Mouse (Mus musculus) mature B cell (primary cell): ENCODE data around the gene Nup62cl.

ENCODE experiments used
- in situ Hi-C: fragments of 300-500 bp; cut with MboI; formaldehyde crosslinking; loops from 2 replicates; pipeline ENCODE4 v1.14.3; 2019

The Nup62cl gene

DNA sequence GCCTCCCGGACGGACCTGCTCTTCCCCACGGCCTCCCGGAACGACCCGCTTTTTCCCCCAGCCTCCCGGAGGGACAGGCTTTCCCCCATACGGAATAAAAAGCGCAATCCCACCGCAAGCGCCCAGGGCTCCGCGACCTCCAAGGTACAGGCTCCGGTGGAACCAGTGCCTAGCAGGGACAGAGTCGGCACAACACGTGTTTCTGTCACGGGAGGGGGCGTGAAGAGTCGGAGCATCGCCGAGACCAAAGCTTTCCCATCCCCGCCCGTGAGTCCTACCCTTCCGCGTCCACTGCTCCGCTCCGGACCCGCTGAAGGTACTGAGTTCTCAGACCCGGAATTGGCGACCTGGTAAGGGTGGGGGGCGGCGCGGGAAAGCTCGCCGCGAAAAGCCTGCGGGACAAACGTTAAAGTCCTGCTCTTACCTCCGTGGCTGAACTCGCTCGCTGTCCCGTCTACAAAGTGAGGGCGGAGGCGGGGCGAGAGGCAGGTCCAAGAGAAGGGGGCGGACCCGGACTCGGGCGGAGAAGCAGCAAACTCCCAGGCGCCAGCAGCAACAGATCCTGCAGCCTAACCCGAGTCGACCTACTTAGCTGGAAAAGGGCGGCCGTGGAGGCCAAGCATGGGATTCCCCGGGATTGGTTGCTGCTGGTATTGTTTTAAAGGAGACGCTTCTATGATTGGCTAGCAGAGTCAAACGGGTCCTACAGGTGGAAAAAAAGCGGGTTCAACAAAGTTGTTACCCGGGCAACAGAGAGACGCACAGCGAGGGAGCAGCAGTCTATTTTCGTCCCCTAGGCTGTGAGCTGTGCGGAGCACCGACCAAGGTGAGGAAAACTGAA, at the start of gene Nup62cl, which contains the start of gene Pih1h3b:
TSS of gene Nup62cl (minus strand) at position 578 of the 841 bp plus-strand sequence.
TSS of gene Pih1h3b (plus strand) at position 745 of the 841 bp plus-strand sequence.
- in situ Hi-C loops = no loop called here

DNA sequence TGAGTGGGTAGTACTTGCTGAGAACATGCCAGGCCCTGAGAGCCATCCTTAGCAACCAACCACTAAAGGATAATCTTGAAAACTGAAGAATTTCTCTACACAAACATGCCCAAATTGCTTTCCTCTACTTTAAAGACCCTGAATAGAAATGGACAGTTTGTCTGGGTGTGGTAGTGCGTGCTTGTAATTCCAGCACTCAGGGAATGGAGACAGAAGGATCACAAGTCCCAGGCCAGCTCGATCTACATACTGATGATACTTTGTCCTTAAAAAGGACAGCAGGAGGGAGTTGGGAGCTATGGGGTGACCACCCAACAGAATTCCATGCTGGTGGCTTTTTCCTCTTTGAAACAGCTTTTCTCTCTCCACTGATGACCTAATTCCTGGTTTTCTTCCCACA, 31.6 kb upstream of the Nup62cl start:
- in situ Hi-C loops = no loop called here

DNA sequence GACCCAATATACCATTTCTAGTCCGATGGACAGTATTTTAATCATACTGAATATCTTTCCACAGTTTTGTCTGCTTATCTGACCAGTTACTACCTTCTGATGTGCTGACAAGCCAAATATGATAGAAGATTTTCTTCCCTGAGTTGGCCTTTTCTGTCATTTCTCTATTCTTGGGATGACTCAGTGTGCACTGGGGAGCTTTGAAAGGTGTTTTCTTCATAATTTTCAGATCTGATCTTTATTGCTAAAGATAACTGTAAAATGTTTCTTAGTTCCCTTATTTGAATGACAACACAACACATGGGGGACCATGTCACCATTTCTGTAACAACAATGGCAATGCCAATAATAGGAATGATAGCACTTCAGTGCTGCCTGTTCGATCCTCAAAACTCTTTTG, 20.0 kb upstream of the Nup62cl start:
- in situ Hi-C loops = no loop called here

DNA sequence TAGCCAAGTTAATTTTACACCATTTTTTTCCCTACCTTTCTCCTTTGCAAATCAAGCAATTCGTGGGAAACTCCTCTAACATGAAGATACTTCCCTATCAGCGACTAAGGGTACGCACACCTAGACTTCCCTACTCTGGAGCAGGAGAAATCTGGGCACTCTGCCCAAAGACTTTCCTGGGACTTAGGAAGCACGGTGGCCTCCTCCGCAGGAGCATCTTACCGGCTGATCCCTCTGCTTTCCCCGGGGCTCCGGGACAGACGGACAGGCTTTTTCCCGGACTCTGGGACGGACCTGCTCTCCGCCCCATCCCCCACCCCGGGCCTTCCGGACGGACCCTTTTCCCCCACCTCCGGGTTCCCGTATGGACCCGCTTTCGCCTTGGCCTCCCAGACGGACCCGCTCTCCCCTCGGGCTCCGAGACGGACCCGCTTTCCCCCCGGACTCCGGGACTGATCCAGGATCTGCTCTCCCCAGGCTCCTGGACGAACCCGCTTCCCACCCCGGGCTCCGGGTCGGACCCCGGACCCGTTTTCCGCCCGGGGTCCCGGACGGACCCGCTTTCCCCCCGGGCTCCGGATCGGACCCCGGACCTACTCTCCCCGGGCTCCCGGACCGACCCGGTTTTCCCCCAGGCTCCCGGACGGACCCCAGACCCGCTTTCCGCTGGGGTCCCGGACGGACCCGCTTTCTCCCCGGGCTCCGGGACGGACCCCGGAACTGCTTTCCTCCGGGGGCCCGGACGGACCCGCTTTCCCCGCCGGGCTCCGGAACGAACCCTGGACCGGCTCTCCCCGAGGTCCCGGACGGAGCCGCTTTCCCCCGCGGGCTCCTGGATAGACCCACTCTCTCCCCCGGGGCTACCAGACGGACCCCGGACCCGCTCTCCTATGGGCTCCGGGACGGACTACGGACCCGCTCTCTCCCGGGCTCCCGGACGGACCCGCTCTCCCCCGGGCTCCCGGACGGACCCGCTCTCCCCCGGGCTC, 1.3 kb downstream of the Nup62cl start:
- in situ Hi-C loops = no loop called here

DNA sequence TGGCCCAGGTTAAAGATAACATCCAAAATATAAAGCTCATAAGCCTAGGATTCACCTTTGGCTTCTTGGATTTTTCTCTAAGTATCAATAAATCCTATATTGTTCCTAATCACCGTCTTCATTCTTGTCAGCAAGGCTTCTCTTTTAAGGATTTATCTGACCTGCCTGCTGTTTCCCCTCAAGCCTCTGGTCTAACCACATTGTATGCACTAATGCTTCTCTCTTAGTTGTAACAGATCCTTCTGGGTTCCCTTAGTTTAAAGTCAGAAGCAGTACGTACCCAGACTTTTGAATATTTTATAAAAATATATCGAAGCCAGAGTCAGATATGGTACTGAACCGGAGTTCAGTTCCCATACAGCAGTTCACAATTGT, 63.8 kb downstream of the Nup62cl start:
- in situ Hi-C loops = loop anchor here (25.0 kb wide), 1 partner anchor 464 kb away; the partner anchor contains the start of gene Prps1

DNA sequence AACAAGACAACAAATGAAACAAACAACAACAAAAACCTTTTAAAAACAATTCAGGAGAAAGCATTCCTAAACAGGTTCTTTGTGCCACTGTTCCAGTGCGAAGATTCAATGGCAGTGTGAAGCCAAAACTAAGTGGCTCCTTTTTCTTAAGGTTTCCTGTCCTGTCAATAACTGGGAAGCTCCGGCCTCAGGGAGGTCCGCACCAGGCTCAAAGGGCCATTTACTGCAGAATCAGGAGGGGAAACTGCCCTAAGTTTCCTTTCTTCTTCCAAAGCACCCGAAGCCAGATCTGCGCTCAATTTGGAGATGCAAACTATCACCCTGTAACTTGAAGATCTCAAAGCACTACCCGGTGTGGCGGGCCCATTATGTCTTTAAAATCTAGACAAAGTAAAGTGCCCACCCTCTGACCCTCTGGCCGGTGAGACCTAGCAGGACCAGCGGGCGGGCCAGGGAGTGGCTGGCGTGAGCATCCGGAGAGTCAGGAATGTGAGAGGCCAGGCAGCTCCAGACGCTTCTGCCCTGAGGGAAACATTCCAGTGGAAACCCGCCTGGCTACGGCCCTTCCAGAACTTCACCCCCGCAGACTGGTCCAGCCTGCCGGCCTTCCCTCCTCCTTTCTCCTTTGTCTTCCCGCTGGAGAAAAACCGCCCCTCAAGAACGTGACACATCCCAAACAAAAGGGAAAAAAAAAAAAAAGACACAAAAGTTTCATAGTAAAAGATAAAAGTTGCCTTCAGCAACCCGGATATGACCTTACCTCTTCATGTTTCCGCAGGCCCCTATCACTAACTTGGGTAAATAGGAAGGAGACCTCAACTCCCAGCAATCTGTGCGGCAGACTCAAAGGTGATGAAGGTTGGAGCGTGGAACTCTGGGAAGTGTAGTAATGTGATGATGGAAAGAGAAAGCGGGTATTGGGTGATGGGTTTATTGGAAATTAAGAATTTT, 64.5 kb downstream of the Nup62cl start, which contains the start of gene Rbm41:
TSS of gene Rbm41 (minus strand) at position 856 of the 951 bp plus-strand sequence.
- in situ Hi-C loops = loop anchor here (25.0 kb wide), 1 partner anchor 464 kb away; the partner anchor contains the start of gene Prps1

DNA sequence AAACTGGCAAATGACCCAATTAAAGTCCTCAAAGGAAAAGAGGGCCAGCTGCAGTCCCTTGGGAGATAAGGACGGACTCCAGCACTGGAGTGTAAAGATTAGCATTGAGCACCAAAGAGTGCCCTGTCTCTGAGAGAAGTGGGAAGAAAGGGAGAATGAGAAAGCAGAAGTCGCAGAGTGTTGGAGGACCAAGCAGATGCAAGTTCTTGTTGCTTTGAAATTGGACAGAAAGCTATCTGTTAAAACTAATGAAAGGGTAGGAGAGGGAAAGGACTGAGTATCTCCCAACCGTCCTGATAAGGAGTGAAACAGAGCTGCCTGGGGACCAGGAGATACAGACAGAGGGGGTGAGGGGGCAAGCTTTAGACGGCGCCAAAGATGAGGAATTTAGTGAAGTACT, 80.4 kb downstream of the Nup62cl start:
- in situ Hi-C loops = loop anchor here (25.0 kb wide), 1 partner anchor 480 kb away; the partner anchor contains the start of gene Prps1
